Mouse (Mus musculus): ENCODE results near the gene Zmynd8. TPM values are rescaled to one million over a fixed set of nuclear protein-coding genes. Genes with fewer than 3 reads are reported as not detected.

Zmynd8 gene
- polyA plus RNA-seq, 1 experiment from 2014 or later: 21.9 TPM

- TF ChIP-seq CTCF (IDR thresholded peaks at IDR 0.05; ENCODE audit: low read depth) (peak; percentile 94), EP300 (IDR thresholded peaks at IDR 0.05; ENCODE audit: low read depth) (no peak)
- no peak overlapping the region for H3K9ac ChIP-seq (replicated peaks)
- peak; percentile 69 for ATAC-seq
- DNase-seq: peak; percentile 63
- no peaks in the 10 kb centered on the region for H3K9me3 ChIP-seq (ENCODE audit: low read length)
- no peaks in the 10 kb centered on the region for H3K27me3 ChIP-seq (ENCODE audit: insufficient read depth, low read length)
- no peak overlapping the region for H3K4me3 ChIP-seq (ENCODE audit: low read depth, low read length)
- peaks cover 65% of the 10 kb centered on the region for H3K36me3 ChIP-seq (replicated peaks; ENCODE audit: insufficient read depth, low read length)
- H3K4me2 ChIP-seq (ENCODE audit: low read depth, low read length): no peak overlapping the region
- H3K27ac ChIP-seq (ENCODE audit: low read depth): no peak overlapping the region
- no peaks in the 10 kb centered on the region for H3K4me1 ChIP-seq (ENCODE audit: insufficient read depth)
- 70% methylated on average over 10 of the region's 10 CpGs for WGBS (ENCODE audit: insufficient replicate concordance)
Measured at GRCm38 (mm10) chr2:165818985-165819948, 79.5 kb downstream of the Zmynd8 start.

GRCm38 (mm10) chr2:165818570-165818969 is 80.2 kb downstream of the Zmynd8 start:
- Histone ChIP-seq H3K27ac (ENCODE audit: low read depth) (no peak overlapping the region), H3K4me1 (ENCODE audit: insufficient read depth) (no peaks in the 10 kb centered on the region), H3K4me3 (ENCODE audit: low read depth, low read length) (no peak overlapping the region), H3K27me3 (ENCODE audit: insufficient read depth, low read length) (no peaks in the 10 kb centered on the region), H3K36me3 (replicated peaks; ENCODE audit: insufficient read depth, low read length) (peaks cover 67% of the 10 kb centered on the region), H3K9me3 (ENCODE audit: low read length) (no peaks in the 10 kb centered on the region), H3K9ac (replicated peaks) (no peak overlapping the region), H3K4me2 (ENCODE audit: low read depth, low read length) (no peak overlapping the region)
- TF ChIP-seq EP300 (IDR thresholded peaks at IDR 0.05; ENCODE audit: low read depth) (no peak), CTCF (IDR thresholded peaks at IDR 0.05; ENCODE audit: low read depth) (no peak)
- ATAC-seq: no peak
- no peak for DNase-seq
- 83% methylated on average over 6 of the region's 6 CpGs for WGBS (ENCODE audit: insufficient replicate concordance)

GRCm38 (mm10) chr2:165817437-165817836 is 81.4 kb downstream of the Zmynd8 start:
- Histone ChIP-seq H3K27ac (ENCODE audit: low read depth) (no peak overlapping the region), H3K4me3 (ENCODE audit: low read depth, low read length) (no peak overlapping the region), H3K9ac (replicated peaks) (no peak overlapping the region), H3K4me2 (ENCODE audit: low read depth, low read length) (no peak overlapping the region), H3K4me1 (ENCODE audit: insufficient read depth) (no peaks in the 10 kb centered on the region), H3K9me3 (ENCODE audit: low read length) (no peaks in the 10 kb centered on the region), H3K27me3 (ENCODE audit: insufficient read depth, low read length) (no peaks in the 10 kb centered on the region), H3K36me3 (replicated peaks; ENCODE audit: insufficient read depth, low read length) (peaks cover 64% of the 10 kb centered on the region)
- DNase-seq (no peak), ATAC-seq (no peak)
- 92% methylated on average over 10 of the region's 10 CpGs for WGBS (ENCODE audit: insufficient replicate concordance)
- TF ChIP-seq EP300 (IDR thresholded peaks at IDR 0.05; ENCODE audit: low read depth) (no peak), CTCF (IDR thresholded peaks at IDR 0.05; ENCODE audit: low read depth) (no peak)

GRCm38 (mm10) chr2:165815103-165815880 is 83.5 kb downstream of the Zmynd8 start:
- H3K4me3 ChIP-seq (ENCODE audit: low read depth, low read length): no peak overlapping the region
- TF ChIP-seq CTCF (IDR thresholded peaks at IDR 0.05; ENCODE audit: low read depth): no peak
- TF ChIP-seq EP300 (IDR thresholded peaks at IDR 0.05; ENCODE audit: low read depth): no peak
- no peaks in the 10 kb centered on the region for H3K9me3 ChIP-seq (ENCODE audit: low read length)
- no peaks in the 10 kb centered on the region for H3K4me1 ChIP-seq (ENCODE audit: insufficient read depth)
- H3K27ac ChIP-seq (ENCODE audit: low read depth): no peak overlapping the region
- H3K9ac ChIP-seq (replicated peaks): no peak overlapping the region
- ATAC-seq: no peak
- H3K27me3 ChIP-seq (ENCODE audit: insufficient read depth, low read length): no peaks in the 10 kb centered on the region
- DNase-seq: no peak
- 81% methylated on average over 27 of the region's 28 CpGs for WGBS (ENCODE audit: insufficient replicate concordance)
- H3K36me3 ChIP-seq (replicated peaks; ENCODE audit: insufficient read depth, low read length): peaks cover 80% of the 10 kb centered on the region
- no peak overlapping the region for H3K4me2 ChIP-seq (ENCODE audit: low read depth, low read length)

GRCm38 (mm10) chr2:165812889-165813288 is 85.9 kb downstream of the Zmynd8 start:
- no peak for TF ChIP-seq CTCF (IDR thresholded peaks at IDR 0.05; ENCODE audit: low read depth)
- TF ChIP-seq EP300 (IDR thresholded peaks at IDR 0.05; ENCODE audit: low read depth): no peak
- 91% methylated on average over 8 of the region's 8 CpGs for WGBS (ENCODE audit: insufficient replicate concordance)
- ATAC-seq (no peak), DNase-seq (no peak)
- Histone ChIP-seq H3K4me1 (ENCODE audit: insufficient read depth) (no peaks in the 10 kb centered on the region), H3K9ac (replicated peaks) (no peak overlapping the region), H3K4me2 (ENCODE audit: low read depth, low read length) (no peak overlapping the region), H3K4me3 (ENCODE audit: low read depth, low read length) (no peak overlapping the region), H3K27ac (ENCODE audit: low read depth) (no peak overlapping the region), H3K36me3 (replicated peaks; ENCODE audit: insufficient read depth, low read length) (peaks cover 78% of the 10 kb centered on the region), H3K27me3 (ENCODE audit: insufficient read depth, low read length) (no peaks in the 10 kb centered on the region), H3K9me3 (ENCODE audit: low read length) (no peaks in the 10 kb centered on the region)

- Histone ChIP-seq H3K4me2 (ENCODE audit: low read depth, low read length) (no peak overlapping the region), H3K4me1 (ENCODE audit: insufficient read depth) (no peaks in the 10 kb centered on the region), H3K27ac (ENCODE audit: low read depth) (no peak overlapping the region), H3K4me3 (ENCODE audit: low read depth, low read length) (no peak overlapping the region), H3K9me3 (ENCODE audit: low read length) (no peaks in the 10 kb centered on the region), H3K36me3 (replicated peaks; ENCODE audit: insufficient read depth, low read length) (peaks cover 77% of the 10 kb centered on the region), H3K27me3 (ENCODE audit: insufficient read depth, low read length) (no peaks in the 10 kb centered on the region), H3K9ac (replicated peaks) (no peak overlapping the region)
- TF ChIP-seq EP300 (IDR thresholded peaks at IDR 0.05; ENCODE audit: low read depth) (no peak), CTCF (IDR thresholded peaks at IDR 0.05; ENCODE audit: low read depth) (peak; percentile 80)
- ATAC-seq: 0 out of 2 replicates have a peak, but pooled peaks have one; percentile 21
- WGBS (ENCODE audit: insufficient replicate concordance): 71% methylated on average over 5 of the region's 5 CpGs
- DNase-seq: no peak
Measured at GRCm38 (mm10) chr2:165811536-165811935, 87.3 kb downstream of the Zmynd8 start.

Measured in liver, postnatal 0 days (tissue).